Mouse (Mus musculus) brown adipose tissue, adult 24 weeks (tissue): ENCODE data around the gene Cers6. TPM values are rescaled to one million over a fixed set of nuclear protein-coding genes. Genes with fewer than 3 reads are reported as not detected.

Source experiments
- H3K27ac ChIP-seq: fragments of 200-500 bp; replicated peaks from 2 replicates; pipeline ENCODE4 v1.5.1; 2012; ENCODE audit warnings: low read depth, mild to moderate bottlenecking, low read length
- H3K4me1 ChIP-seq: fragments of 200-500 bp; 2 replicates; pipeline ENCODE4 v1.6.1; 2012; ENCODE audit warnings: low read length, mixed read lengths; ENCODE audit not compliant: control insufficient read depth, insufficient read depth, insufficient read length
- H3K4me3 ChIP-seq: fragments of 200-500 bp; 2 replicates; pipeline ENCODE4 v1.5.1; 2012; ENCODE audit warnings: low read depth, mild to moderate bottlenecking, low read length, moderate library complexity; ENCODE audit not compliant: insufficient read depth
- polyA plus RNA-seq: library from polyadenylated mRNA; stranded (reverse); fragments of >200 nt; gene quantifications from 2 replicates; pipeline ENCODE4 v1.2.4, GENCODE M21; 2012; ENCODE audit not compliant: missing spikeins, insufficient read depth, insufficient read length

The Cers6 gene
- polyA plus RNA-seq, 1 experiment, result 1.1 TPM

DNA sequence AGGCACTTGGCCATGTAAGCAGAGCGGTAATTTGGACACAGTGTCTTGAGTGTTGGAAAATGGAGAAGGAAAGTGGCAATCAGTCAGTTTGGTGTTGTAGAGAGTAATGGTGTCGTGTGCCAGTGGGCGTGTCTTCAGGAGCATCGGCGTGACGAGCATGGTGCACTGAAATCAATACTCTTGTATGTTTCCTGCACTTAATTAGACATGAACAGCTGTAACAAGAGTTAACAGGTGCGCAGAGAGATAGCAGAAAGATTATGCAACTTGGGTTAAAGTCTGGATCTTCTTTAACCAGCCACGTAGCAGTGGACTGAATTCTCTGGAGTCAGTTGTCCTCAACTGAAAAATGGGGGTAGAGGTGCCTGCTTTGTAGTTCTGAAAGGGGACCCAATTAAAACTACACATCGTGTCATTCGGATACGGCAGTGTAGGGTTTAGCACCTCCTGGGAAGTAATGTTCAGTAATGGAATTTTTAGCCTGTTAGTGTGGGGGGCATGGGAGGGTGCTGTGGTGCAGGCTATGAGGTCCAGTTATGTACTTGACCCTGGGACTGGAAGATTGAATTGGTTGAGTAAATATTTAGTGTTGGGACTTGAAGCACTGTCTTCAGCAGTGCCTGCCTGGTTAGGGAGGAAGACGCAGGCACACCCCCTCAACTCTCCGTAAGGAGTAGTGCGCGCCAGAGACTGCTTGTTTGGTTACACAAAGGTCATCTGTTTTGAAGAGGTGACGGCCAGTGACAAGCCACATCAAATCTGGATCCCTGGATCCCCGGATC, 9.9 kb downstream of the Cers6 start:
- Histone ChIP-seq H3K4me1 (no peaks in the 10 kb centered on the region; the same call in 1 of the 2 replicates), H3K27ac (no peak overlapping the region)

DNA sequence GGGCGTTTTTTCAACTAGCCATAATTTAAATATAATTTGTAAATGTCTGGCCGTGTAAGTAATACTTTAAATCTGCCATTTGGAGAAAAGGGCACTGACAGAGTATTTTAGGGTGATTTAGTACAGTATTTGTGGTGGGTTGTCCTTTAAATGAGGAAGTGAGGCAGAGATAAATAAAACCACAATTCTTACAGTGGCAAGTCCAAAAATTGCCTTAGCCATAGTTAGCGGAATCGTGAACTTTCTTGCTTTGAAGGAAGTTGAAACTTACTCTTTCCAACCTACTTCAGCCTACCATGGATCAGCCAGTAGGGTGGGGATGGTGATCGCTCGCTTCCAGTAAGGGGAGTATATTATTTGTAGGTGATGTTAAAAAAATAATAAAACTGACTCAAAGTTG, 11.8 kb downstream of the Cers6 start:
- H3K4me1 ChIP-seq, result no peaks in the 10 kb centered on the region; the same call in 1 of the 2 replicates
- H3K4me3 ChIP-seq, result no peak overlapping the region
- H3K27ac ChIP-seq, result no peak overlapping the region

More for the DNA sequence above, 9.9 kb downstream of the Cers6 start:
- no peak overlapping the region for H3K4me3 ChIP-seq

DNA sequence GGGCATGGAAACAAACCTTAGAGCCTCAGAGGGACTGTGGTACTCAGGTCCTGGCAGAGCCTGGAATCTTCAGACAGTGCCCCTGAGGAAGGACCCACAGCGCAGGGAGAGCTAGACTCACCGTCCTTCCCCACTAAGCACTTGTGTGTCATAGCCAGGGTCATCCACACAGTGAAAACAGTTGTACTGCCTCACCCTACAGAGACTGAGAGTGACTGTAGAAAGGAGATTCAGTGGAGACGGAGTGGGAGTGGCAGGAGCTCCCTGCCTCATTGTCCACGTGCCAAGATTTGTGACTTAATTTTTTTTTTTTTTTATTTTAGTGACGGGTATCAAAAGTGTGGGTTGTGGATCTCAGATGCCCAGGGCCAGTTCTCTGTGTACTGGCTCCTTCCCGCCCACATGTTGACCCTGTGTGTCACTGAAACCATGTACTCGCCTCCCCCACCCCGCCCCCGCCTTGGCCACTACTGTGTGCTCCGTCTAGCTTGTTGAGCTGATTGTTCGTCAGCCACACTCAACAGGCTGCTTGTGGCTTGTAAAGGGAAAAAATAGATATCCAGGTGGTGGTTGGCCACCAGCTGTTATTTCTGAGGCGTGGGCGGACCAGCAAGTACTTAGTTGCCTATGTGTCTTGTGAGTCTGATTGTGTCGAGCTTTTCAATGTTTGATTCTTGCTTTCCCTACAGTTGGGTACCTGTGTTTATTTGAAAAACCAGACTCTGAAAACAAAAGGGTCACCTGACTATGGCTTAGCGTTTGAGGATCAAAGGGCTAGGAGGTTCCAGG, 12.6 kb downstream of the Cers6 start:
- H3K27ac ChIP-seq, result 0 out of 2 replicates have a peak overlapping the region, but pooled peaks have one; percentile 8
- no peak overlapping the region for H3K4me3 ChIP-seq
- H3K4me1 ChIP-seq, result no peaks in the 10 kb centered on the region; the same call in 1 of the 2 replicates

DNA sequence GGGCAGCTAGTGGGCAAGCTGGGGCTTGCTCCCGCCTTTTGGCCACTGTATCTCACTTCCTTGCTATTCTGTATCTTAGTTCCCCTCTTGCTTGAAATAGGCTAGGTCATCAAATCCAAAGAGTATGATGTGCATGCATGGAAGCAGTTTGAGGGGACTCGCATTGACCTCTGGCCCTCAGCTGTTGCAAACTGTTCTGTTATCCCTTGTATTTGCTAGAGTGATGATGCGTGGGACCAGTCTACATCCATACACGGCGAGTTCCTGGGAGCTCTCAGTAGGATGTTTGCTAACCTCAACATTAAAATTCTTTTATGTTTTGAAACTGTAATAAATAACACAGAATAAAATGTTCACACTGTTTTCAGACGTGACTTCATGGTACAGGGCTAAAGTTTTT, 13.3 kb downstream of the Cers6 start:
- Histone ChIP-seq H3K27ac (no peak overlapping the region), H3K4me3 (no peak overlapping the region)

DNA sequence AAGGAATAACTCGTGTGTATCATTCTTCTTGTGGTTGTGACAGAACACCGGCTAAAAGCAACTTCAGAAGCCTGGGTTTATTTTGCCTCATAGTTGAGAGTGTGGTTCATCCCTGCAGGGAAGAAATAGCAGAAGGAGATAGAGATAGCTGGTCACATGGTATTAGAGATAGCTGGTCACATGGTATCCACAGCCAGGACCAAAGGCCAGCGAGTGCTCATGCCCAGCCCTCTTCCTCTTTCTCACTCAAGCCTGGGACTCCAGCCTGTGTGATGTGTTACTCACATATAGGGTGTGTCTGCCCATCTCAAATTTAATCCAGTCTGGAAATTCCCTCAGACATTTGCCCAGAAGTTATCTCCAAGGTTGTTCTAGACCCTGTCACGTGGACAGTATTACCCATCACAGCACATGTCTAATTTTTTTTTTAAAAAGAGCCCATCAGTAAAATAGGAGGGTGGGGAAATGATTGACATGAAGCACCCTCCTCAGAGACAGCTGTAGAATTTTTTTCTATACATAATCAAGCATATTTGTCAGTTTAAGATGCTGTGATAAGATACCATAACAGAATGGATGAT, 17.9 kb downstream of the Cers6 start:
- Histone ChIP-seq H3K27ac (no peak overlapping the region), H3K4me1 (no peaks in the 10 kb centered on the region; the same call in 1 of the 2 replicates), H3K4me3 (no peak overlapping the region)

More for the DNA sequence above, 13.3 kb downstream of the Cers6 start:
- no peaks in the 10 kb centered on the region; the same call in 1 of the 2 replicates for H3K4me1 ChIP-seq

DNA sequence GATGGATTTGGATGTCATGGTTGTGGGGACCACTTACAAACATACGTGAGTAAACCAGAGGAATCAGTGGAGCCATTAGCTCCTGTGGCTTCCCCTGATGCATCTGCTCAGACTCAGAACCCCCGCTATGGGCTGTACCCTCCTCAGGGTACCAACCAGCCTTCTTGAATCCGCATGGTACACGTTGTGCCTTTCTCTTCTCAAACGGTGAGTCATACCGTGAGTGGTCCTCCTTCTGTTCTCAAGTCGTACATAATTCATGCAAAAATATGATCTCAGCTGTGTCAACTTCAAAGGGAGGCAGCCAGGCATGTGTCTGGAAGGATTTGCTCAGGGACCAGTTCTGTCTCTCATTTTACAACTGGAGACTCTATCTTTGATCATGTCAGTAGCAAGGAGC, 23.3 kb downstream of the Cers6 start:
- Histone ChIP-seq H3K4me3 (no peak overlapping the region), H3K4me1 (peaks cover 4% of the 10 kb centered on the region), H3K27ac (no peak overlapping the region)

DNA sequence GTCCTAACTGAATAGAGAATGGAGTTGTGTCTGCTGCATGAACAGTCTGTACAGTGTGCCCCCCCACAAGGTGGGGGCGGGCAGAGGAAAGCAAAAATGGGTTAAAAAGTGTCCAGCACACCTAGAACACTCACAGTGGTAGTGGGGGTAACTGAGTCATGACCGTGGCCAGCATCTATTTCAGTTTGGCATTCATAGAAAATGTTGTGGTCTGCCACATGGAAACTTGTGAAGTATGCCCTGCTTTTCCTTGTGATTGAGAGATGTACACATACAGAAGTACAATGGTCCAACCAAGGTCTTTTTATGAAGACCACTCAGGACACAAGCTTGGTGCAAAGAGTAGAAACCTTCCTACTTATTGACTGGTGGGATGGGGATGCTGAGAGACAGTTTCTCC, 24.0 kb downstream of the Cers6 start:
- no peak overlapping the region for H3K27ac ChIP-seq

DNA sequence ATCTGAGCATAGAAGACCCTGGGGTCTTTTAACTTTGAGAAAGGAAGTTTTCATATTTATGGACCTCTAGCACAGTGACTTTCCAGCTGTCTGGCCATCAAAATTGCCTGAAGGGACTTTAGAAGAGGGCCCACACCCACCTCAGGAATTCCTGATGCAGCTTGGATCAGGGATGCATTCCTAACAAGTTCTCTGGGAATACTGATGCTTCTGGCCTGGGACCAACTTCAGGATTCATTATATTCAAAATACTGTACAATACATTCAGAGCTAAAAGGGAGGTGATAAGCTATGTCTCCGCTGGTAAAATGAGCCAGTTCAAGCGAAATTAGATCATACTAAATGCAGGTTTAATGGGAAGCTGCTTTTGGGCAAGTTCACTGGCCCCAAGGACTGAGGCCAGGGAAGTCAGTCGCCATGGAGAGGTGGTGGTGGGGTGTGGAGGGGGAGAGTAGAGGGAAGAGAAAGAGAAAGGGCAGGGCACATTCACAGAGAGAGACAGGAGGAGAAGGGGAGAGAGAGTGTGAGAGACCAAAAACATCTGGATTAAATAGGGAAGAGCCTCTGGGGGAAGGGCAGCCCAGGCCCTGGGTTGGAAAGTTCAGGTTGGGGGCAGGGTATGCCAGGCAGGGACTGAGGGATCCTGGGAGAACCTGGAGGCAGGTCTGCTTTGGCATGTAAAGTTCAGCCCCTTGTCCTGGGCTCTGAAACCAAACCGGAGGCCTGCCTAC, 24.7 kb downstream of the Cers6 start:
- peaks cover 4% of the 10 kb centered on the region for H3K4me1 ChIP-seq
- no peak overlapping the region for H3K27ac ChIP-seq
- H3K4me3 ChIP-seq, result no peak overlapping the region

More for the DNA sequence above, 24.0 kb downstream of the Cers6 start:
- Histone ChIP-seq H3K4me1 (peaks cover 4% of the 10 kb centered on the region), H3K4me3 (no peak overlapping the region)

DNA sequence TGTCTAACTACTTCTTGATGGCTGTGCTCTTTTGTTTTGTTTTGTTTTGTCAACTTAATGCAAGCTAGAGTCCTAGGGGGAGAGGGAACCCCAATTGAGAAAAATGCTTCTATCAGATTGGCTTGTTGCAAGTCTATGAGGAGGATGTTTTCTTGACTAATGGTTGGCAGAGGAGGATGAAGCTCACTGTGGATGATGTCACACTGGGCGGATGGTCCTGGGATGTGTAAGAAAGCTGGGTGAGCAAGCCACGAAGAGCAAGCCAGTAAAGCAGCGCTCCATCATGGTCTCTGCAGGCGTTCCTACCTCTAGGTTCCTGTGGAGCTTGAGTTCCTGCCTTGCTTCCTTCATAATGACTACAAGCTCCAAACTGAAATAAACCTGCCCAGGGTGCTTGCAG, 25.4 kb downstream of the Cers6 start:
- no peak overlapping the region for H3K4me3 ChIP-seq
- H3K27ac ChIP-seq, result no peak overlapping the region
- H3K4me1 ChIP-seq, result peaks cover 4% of the 10 kb centered on the region

DNA sequence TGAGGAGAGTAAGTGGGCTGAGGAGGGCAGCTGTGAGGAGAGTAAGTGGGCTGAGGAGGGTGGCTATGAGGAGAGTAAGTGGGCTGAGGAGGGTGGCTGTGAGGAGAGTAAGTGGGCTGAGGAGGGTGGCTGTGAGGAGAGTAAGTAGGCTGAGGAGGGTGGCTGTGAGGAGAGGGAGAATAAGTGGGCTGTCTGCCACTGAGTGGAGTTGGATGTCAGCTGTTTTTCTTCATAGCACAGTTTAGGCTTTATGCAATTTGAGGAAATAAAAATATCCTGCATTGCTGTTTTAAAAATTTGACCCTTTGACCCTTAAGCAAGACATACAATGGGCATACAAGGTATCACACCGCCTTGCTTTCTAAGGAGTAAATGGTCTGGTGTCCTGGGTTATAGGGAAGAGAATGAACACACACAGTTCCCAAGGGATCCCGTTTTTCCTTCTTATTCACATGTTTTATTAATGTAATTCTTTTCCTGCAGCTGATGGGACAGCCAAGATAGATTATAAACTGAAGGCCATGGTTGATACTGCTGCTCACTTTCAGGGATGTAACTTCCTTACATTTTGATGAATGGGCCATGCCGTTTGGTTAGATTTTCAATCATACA, 27.0 kb downstream of the Cers6 start:
- no peak overlapping the region for H3K27ac ChIP-seq
- H3K4me3 ChIP-seq, result no peak overlapping the region
- peaks cover 4% of the 10 kb centered on the region for H3K4me1 ChIP-seq

DNA sequence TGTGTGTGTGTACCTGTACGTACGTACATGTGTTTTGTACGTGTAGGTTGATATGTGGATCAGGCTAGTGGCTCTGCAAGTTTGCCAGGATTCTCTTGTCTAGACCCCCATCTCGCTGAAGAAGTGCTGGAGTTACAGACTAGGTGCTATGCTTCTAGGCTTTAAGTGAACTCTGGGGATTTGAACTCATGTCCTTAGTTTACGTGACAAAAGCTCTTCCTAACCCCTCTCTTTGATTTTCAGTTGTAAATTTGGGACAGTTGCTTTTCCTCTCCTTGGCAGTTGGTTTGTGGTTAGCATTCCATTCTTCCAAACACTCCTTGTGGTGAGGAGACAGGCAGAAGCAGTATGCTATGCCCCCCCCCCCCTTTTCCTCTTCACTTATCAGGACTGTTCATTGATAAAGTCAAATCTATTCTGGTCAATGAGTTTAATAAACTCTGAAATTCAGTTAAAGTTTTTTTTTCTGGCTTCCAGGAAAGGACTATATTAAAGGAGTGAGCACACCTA, 28.5 kb downstream of the Cers6 start:
- Histone ChIP-seq H3K27ac (no peak overlapping the region), H3K4me3 (no peak overlapping the region), H3K4me1 (peaks cover 4% of the 10 kb centered on the region)

DNA sequence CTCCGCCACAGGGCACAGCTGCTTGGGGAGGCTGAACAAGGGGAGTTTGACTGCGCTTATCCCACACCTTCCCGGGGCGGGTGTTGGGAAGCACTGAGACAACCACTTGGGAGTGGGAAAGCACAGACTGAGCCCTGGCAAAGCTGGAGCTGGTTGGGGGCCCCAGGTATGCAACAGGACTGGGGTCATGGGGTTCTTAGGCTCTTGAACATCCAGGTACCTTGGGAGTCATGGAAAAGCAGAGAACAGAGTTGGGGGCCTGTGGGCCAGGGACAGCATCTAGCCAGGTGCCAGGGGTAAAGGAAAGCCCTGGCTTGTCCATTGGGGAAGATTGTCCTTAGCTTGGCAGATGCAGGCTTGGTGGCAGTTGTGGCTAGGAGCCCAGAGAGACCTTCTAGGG, 31.2 kb downstream of the Cers6 start:
- Histone ChIP-seq H3K4me1 (0 out of 2 replicates have a peak, but pooled peaks cover 2% of the 10 kb centered on the region), H3K27ac (no peak overlapping the region), H3K4me3 (no peak overlapping the region)

DNA sequence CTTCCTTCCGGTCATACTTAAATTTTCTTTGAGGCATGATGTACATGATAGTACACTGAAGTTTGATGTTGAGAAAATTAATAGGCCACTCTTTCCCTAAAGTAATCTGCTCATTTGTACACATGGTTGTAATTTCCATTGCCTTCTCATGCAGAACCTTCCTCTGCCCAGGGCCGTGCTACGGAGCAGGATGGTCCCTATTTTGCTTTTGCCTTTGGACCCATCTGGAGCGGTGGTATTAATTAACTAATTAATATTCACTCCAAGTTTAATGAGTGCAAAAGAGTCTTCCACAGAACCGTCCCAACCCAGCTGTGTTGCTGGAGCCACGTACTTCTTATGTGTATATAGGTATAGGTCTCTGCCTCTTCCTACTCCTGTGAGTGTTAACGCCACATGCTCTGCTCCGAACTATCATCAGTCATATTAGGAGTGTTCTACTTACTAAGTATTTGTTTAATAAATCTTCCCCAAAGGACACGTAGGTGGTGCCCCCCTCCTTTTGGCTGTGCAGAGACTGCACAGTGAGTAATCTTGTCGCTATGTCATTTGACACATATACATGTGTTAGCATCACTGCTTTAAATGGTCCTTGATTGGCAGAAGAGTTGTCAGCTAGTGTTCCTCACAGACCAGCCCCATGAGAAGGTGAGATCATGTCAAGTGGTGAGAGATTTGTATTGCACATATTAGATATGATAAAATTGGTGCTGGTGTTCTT, 34.0 kb downstream of the Cers6 start:
- Histone ChIP-seq H3K4me1 (no peaks in the 10 kb centered on the region), H3K4me3 (no peak overlapping the region), H3K27ac (no peak overlapping the region)

DNA sequence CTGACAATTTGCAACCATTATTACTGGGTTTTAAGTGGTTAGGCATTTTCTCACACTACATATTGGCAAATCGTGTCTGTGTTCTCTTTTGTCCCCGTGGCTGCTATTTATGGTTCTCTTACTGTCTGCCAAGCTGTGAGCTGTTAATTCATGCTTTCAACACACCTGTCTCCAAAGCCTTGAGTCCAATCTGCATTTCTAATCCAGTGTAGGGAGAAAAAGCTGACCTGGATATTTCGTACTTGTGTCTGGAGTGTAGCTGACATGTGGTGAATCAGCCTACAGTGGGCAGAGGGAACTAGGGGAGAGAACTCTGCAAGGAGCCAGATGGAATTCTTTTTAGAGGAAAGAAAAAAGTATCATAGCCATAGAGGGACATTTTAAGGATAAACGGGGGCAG, 35.0 kb downstream of the Cers6 start:
- Histone ChIP-seq H3K4me3 (no peak overlapping the region), H3K27ac (no peak overlapping the region), H3K4me1 (no peaks in the 10 kb centered on the region)
